Mouse (Mus musculus): Measurements from ENCODE around the gene Cdh26. TPM values are rescaled to one million over a fixed set of nuclear protein-coding genes. Genes with fewer than 3 reads are reported as not detected.

Cdh26 gene
- polyA plus RNA-seq, 1 experiment from 2014 or later, result 0.26 TPM

GRCm38 (mm10) chr2:178420576-178420975, 9.8 kb upstream of the Cdh26 start:
- Histone ChIP-seq H3K36me3 (peaks cover 5% of the 10 kb centered on the region), H3K27me3 (replicated peaks) (0 out of 2 replicates have a peak, but pooled peaks cover 1% of the 10 kb centered on the region), H3K27ac (no peak overlapping the region), H3K4me1 (peaks cover 24% of the 10 kb centered on the region; the same call in 1 of the 2 replicates), H3K9ac (no peak overlapping the region), H3K4me2 (no peak overlapping the region), H3K4me3 (no peak overlapping the region), H3K9me3 (replicated peaks) (no peaks in the 10 kb centered on the region)
- no peak for ATAC-seq
- 65% methylated on average over 9 of the region's 9 CpGs for WGBS (ENCODE audit: insufficient replicate concordance)

GRCm38 (mm10) chr2:178421603-178422002, 8.7 kb upstream of the Cdh26 start:
- no peak overlapping the region for H3K4me3 ChIP-seq
- H3K4me1 ChIP-seq, result peaks cover 14% of the 10 kb centered on the region; the same call in 1 of the 2 replicates
- no peak for ATAC-seq
- 49% methylated on average over 6 of the region's 6 CpGs for WGBS (ENCODE audit: insufficient replicate concordance)
- no peak overlapping the region for H3K4me2 ChIP-seq
- H3K36me3 ChIP-seq, result peaks cover 5% of the 10 kb centered on the region
- H3K27ac ChIP-seq, result peak overlapping the region; percentile 54
- H3K9ac ChIP-seq, result no peak overlapping the region
- H3K27me3 ChIP-seq (replicated peaks), result no peaks in the 10 kb centered on the region
- H3K9me3 ChIP-seq (replicated peaks), result no peaks in the 10 kb centered on the region

DNA sequence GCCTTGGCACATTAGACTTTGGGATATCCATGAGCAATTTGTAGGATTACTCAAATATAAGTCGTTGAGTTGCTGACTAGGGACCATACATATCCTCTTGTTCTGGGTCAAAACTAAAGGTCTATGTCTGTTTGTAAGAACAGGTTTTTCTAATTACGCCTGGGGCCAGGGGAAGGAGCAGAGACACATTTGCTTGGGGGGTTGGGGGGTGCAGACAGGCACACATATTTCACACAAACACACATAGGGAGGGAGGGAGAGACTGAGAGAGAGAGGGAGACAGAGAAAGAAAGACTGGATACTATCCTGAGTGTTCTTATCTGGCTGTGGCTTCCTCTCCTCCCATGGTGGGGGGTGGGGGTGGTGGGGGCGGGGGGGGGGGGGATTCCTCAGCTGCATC, 8.1 kb upstream of the Cdh26 start:
- 52% methylated on average over 2 of the region's 3 CpGs for WGBS (ENCODE audit: insufficient replicate concordance)
- no peak overlapping the region for H3K4me3 ChIP-seq
- H3K27me3 ChIP-seq (replicated peaks), result no peaks in the 10 kb centered on the region
- H3K27ac ChIP-seq, result 0 out of 2 replicates have a peak overlapping the region, but pooled peaks have one; percentile 54
- H3K9me3 ChIP-seq (replicated peaks), result no peaks in the 10 kb centered on the region
- H3K9ac ChIP-seq, result no peak overlapping the region
- peaks cover 5% of the 10 kb centered on the region for H3K36me3 ChIP-seq
- H3K4me2 ChIP-seq, result no peak overlapping the region
- no peak for ATAC-seq
- peaks cover 9% of the 10 kb centered on the region; the same call in 1 of the 2 replicates for H3K4me1 ChIP-seq

DNA sequence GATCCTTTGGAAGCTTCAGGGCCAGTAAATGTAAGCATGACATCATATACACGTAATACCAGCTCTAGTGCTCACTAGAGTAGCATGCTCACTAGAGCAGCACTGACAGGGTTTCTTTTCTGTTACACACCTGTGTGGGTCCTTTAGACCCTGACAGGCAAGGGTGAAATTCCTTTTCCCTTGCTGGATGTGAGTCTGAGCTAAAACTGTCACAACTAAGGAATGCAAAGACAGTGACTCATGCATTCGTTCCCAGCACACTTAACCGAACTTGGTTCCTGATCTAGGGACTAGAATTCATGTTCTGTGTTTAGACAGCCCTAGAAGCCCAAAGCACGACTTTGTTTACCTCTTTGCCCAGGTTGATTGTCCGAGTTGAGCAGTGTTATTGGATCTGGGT, 7.1 kb upstream of the Cdh26 start:
- Histone ChIP-seq H3K4me1 (peaks cover 4% of the 10 kb centered on the region; the same call in 1 of the 2 replicates), H3K9me3 (replicated peaks) (no peaks in the 10 kb centered on the region), H3K4me2 (no peak overlapping the region), H3K27me3 (replicated peaks) (no peaks in the 10 kb centered on the region), H3K9ac (no peak overlapping the region), H3K27ac (no peak overlapping the region), H3K36me3 (peaks cover under 1% of the 10 kb centered on the region), H3K4me3 (no peak overlapping the region)
- 60% methylated on average over 5 of the region's 5 CpGs for WGBS (ENCODE audit: insufficient replicate concordance)
- no peak for ATAC-seq

DNA sequence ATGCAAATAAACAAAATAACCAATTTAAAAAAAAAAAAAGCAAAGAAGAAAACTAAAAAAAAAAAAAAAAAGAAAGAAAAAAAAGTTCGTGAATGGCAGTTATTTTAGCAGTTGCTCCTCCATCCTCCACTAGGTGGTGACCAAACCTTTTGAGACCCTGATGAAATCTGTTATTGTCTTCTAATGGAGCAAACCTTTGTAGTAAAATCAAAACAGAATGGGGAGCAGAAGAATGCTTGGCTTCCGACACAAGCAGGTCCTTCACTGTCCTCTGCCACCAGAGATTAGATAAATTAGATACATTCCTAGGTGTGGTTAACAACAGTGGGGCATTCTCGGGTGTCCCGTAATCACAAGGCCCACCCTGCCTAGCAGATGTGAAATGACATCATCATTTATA, 4.1 kb upstream of the Cdh26 start:
- ATAC-seq, result no peak

GRCm38 (mm10) chr2:178427181-178427580, 3.1 kb upstream of the Cdh26 start:
- Histone ChIP-seq H3K9ac (no peak overlapping the region), H3K4me2 (no peak overlapping the region), H3K9me3 (replicated peaks) (no peaks in the 10 kb centered on the region), H3K27ac (no peak overlapping the region), H3K36me3 (no peaks in the 10 kb centered on the region), H3K4me3 (no peak overlapping the region), H3K27me3 (replicated peaks) (no peaks in the 10 kb centered on the region), H3K4me1 (no peaks in the 10 kb centered on the region; the same call in 1 of the 2 replicates)
- WGBS (ENCODE audit: insufficient replicate concordance), result 61% methylated on average over 5 of the region's 5 CpGs
- no peak for ATAC-seq

More for the DNA sequence above, 4.1 kb upstream of the Cdh26 start:
- no peak overlapping the region for H3K4me3 ChIP-seq
- no peaks in the 10 kb centered on the region for H3K9me3 ChIP-seq (replicated peaks)
- H3K4me2 ChIP-seq, result no peak overlapping the region
- WGBS (ENCODE audit: insufficient replicate concordance), result 33% methylated on average over 4 of the region's 4 CpGs
- H3K27ac ChIP-seq, result no peak overlapping the region
- no peaks in the 10 kb centered on the region for H3K36me3 ChIP-seq
- no peaks in the 10 kb centered on the region for H3K27me3 ChIP-seq (replicated peaks)
- H3K9ac ChIP-seq, result no peak overlapping the region
- H3K4me1 ChIP-seq, result peaks cover under 1% of the 10 kb centered on the region; the same call in 1 of the 2 replicates

- H3K27me3 ChIP-seq (replicated peaks), result no peaks in the 10 kb centered on the region
- H3K27ac ChIP-seq, result no peak overlapping the region
- no peaks in the 10 kb centered on the region for H3K4me1 ChIP-seq
- ATAC-seq, result no peak
- no peak overlapping the region for H3K4me3 ChIP-seq
- no peaks in the 10 kb centered on the region for H3K36me3 ChIP-seq
- no peak overlapping the region for H3K4me2 ChIP-seq
- H3K9me3 ChIP-seq (replicated peaks), result no peaks in the 10 kb centered on the region
- WGBS (ENCODE audit: insufficient replicate concordance), result 50% methylated on average over 9 of the region's 9 CpGs
- no peak overlapping the region for H3K9ac ChIP-seq
These were observed 2.1 kb upstream of the Cdh26 start for GRCm38 (mm10) chr2:178428183-178428582.

GRCm38 (mm10) chr2:178428676-178429075, 1.7 kb upstream of the Cdh26 start:
- H3K9ac ChIP-seq, result no peak overlapping the region
- no peaks in the 10 kb centered on the region for H3K4me1 ChIP-seq
- no peak overlapping the region for H3K4me2 ChIP-seq
- H3K9me3 ChIP-seq (replicated peaks), result no peaks in the 10 kb centered on the region
- 64% methylated on average over 4 of the region's 4 CpGs for WGBS (ENCODE audit: insufficient replicate concordance)
- H3K27me3 ChIP-seq (replicated peaks), result no peaks in the 10 kb centered on the region
- H3K4me3 ChIP-seq, result no peak overlapping the region
- no peak for ATAC-seq
- no peak overlapping the region for H3K27ac ChIP-seq
- H3K36me3 ChIP-seq, result no peaks in the 10 kb centered on the region

GRCm38 (mm10) chr2:178429426-178429825, 905 bp upstream of the Cdh26 start:
- H3K9me3 ChIP-seq (replicated peaks), result no peaks in the 10 kb centered on the region
- H3K4me1 ChIP-seq, result no peaks in the 10 kb centered on the region
- ATAC-seq, result no peak
- H3K4me3 ChIP-seq, result no peak overlapping the region
- H3K9ac ChIP-seq, result no peak overlapping the region
- H3K4me2 ChIP-seq, result no peak overlapping the region
- H3K27me3 ChIP-seq (replicated peaks), result no peaks in the 10 kb centered on the region
- H3K36me3 ChIP-seq, result no peaks in the 10 kb centered on the region
- no peak overlapping the region for H3K27ac ChIP-seq
- WGBS (ENCODE audit: insufficient replicate concordance), result 64% methylated on average over 6 of the region's 6 CpGs

- Histone ChIP-seq H3K4me2 (no peak overlapping the region), H3K27ac (no peak overlapping the region), H3K9ac (no peak overlapping the region), H3K4me3 (no peak overlapping the region), H3K27me3 (replicated peaks) (no peaks in the 10 kb centered on the region), H3K4me1 (no peaks in the 10 kb centered on the region), H3K36me3 (no peaks in the 10 kb centered on the region), H3K9me3 (replicated peaks) (no peaks in the 10 kb centered on the region)
- 49% methylated on average over 2 of the region's 2 CpGs for WGBS (ENCODE audit: insufficient replicate concordance)
- ATAC-seq, result no peak
These were observed 3.2 kb downstream of the Cdh26 start for GRCm38 (mm10) chr2:178433495-178433894.

- Histone ChIP-seq H3K27ac (no peak overlapping the region), H3K9me3 (replicated peaks) (no peaks in the 10 kb centered on the region), H3K4me1 (no peaks in the 10 kb centered on the region), H3K27me3 (replicated peaks) (no peaks in the 10 kb centered on the region), H3K9ac (no peak overlapping the region), H3K36me3 (no peaks in the 10 kb centered on the region), H3K4me2 (no peak overlapping the region), H3K4me3 (no peak overlapping the region)
- ATAC-seq, result no peak
- 65% methylated on average over 2 of the region's 2 CpGs for WGBS (ENCODE audit: insufficient replicate concordance)
These were observed 3.6 kb downstream of the Cdh26 start for GRCm38 (mm10) chr2:178433903-178434302.

- Histone ChIP-seq H3K27ac (no peak overlapping the region), H3K36me3 (no peaks in the 10 kb centered on the region), H3K4me1 (no peaks in the 10 kb centered on the region), H3K4me2 (no peak overlapping the region), H3K4me3 (no peak overlapping the region), H3K9me3 (replicated peaks) (no peaks in the 10 kb centered on the region), H3K27me3 (replicated peaks) (no peaks in the 10 kb centered on the region), H3K9ac (no peak overlapping the region)
- WGBS (ENCODE audit: insufficient replicate concordance), result 70% methylated on average over 9 of the region's 9 CpGs
- no peak for ATAC-seq
These were observed 7.0 kb downstream of the Cdh26 start for GRCm38 (mm10) chr2:178437311-178437710.

GRCm38 (mm10) chr2:178449386-178449785, 19.1 kb downstream of the Cdh26 start:
- Histone ChIP-seq H3K4me3 (no peak overlapping the region), H3K9ac (no peak overlapping the region), H3K27me3 (replicated peaks) (no peaks in the 10 kb centered on the region), H3K4me2 (no peak overlapping the region), H3K9me3 (replicated peaks) (no peaks in the 10 kb centered on the region), H3K27ac (no peak overlapping the region), H3K4me1 (no peaks in the 10 kb centered on the region), H3K36me3 (no peaks in the 10 kb centered on the region)
- WGBS (ENCODE audit: insufficient replicate concordance), result 66% methylated on average over 4 of the region's 4 CpGs
- no peak for ATAC-seq

Data from liver, embryonic 12.5 days (tissue).